Mouse (Mus musculus): ENCODE data around the gene Grap2. TPM values are rescaled to one million over a fixed set of nuclear protein-coding genes. Genes with fewer than 3 reads are reported as not detected.
"Not testable (repeated sequence)": the region's sequence is repeated elsewhere in the genome, so short reads cannot be mapped to it uniquely, and the experiment has no call there.

Grap2 gene
- polyA plus RNA-seq, 1 experiment: under 0.01 TPM

DNA sequence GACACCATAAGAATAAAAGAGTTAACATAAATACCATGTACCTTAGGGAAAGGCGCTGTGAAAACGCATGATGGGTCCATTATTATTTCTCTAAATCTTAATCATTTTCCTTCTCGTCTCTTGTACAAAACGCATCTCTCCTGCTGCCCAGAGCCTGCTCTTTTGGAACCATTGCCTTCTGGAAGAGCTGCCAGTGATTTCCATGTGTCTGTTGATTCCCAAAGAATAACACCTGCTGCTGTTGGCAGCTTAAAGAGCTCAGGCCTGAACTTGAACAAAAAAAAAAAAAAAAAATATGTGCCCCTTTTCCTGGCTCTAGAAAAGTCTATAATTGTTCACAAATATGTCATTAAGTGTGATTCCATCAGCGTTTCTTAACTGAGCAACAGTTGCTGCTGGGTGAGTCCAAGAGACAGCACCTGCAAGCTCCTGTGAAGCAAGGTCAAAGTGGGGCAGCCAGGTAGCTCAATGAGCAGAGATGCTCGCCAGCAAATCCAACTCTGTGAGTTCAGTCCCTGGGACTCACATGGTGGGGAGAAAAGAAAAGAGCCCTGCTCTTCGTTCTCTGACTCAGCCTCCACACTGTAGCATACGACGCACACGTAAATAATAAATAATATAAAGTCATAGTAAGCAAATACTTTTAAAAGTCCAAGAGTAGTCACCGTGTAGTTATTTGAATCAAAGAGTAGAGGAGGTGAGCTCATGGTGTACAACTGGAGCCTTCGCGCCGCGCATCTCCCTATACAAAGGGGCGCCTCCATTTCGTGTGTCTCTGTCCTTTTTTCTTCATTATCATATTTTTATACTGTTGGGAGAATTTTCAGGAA, 2.0 kb downstream of the Grap2 start:
- Histone ChIP-seq H3K79me3 (ENCODE audit: low read depth) (no peaks in the 10 kb centered on the region), H3K4me3 (ENCODE audit: insufficient read depth, poor library complexity, severe bottlenecking) (no peak overlapping the region), H3K79me2 (ENCODE audit: control insufficient read depth, insufficient read depth) (no peaks in the 10 kb centered on the region), H3ac (ENCODE audit: control insufficient read depth, insufficient read length, low read depth) (no peak overlapping the region), H3K36me3 (ENCODE audit: control insufficient read depth, insufficient read depth) (no peaks in the 10 kb centered on the region), H3K27me3 (ENCODE audit: control insufficient read depth, insufficient read depth, insufficient read length) (peaks cover 10% of the 10 kb centered on the region)
- TF ChIP-seq CTCF (IDR thresholded peaks at IDR 0.05; ENCODE audit: control insufficient read depth, insufficient read depth, insufficient read length): no peak

DNA sequence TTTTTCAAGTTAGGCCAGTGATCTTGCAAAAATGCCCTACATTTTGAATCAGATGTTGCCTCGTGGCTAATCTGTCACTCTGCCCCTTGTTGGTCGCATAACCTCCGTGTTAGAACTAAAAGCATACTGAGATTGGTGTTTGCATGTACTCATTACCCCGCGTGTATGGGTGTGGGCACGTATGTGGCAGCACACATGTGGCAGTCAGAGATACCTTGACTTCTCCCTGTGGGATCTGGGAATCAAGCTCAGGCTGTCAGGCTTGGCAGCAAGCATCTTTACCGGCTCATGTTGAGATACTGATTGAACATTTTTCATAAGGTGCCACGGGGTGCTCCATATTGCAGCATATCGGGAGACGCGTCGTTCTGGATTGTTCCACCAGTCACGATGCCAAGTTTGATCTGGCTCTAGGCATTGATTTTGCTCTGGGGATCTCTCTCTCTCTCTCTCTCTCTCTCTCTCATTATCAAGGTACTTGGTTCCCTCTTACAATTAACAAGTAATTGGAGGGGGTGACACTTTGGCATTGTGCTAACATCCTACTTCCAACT, 3.5 kb downstream of the Grap2 start:
- Histone ChIP-seq H3ac (ENCODE audit: control insufficient read depth, insufficient read length, low read depth) (no peak overlapping the region), H3K79me2 (ENCODE audit: control insufficient read depth, insufficient read depth) (no peaks in the 10 kb centered on the region), H3K4me3 (ENCODE audit: insufficient read depth, poor library complexity, severe bottlenecking) (no peak overlapping the region), H3K36me3 (ENCODE audit: control insufficient read depth, insufficient read depth) (no peaks in the 10 kb centered on the region), H3K79me3 (ENCODE audit: low read depth) (no peaks in the 10 kb centered on the region), H3K27me3 (ENCODE audit: control insufficient read depth, insufficient read depth, insufficient read length) (peaks cover 10% of the 10 kb centered on the region)
- TF ChIP-seq CTCF (IDR thresholded peaks at IDR 0.05; ENCODE audit: control insufficient read depth, insufficient read depth, insufficient read length) (no peak), MAX (IDR thresholded peaks at IDR 0.05) (no peak), MYOD1 (IDR thresholded peaks at IDR 0.05; ENCODE audit: control insufficient read depth, insufficient read length, low read depth) (no peak), CEBPB (IDR thresholded peaks at IDR 0.05; ENCODE audit: low read depth) (no peak), MYOG (IDR thresholded peaks at IDR 0.05; ENCODE audit: control insufficient read depth, extremely low read depth, insufficient read length) (no peak), FOSL1 (IDR thresholded peaks at IDR 0.05; ENCODE audit: insufficient read depth, low read length, poor library complexity, severe bottlenecking) (no peak), USF1 (IDR thresholded peaks at IDR 0.05; ENCODE audit: low read depth) (no peak)

DNA sequence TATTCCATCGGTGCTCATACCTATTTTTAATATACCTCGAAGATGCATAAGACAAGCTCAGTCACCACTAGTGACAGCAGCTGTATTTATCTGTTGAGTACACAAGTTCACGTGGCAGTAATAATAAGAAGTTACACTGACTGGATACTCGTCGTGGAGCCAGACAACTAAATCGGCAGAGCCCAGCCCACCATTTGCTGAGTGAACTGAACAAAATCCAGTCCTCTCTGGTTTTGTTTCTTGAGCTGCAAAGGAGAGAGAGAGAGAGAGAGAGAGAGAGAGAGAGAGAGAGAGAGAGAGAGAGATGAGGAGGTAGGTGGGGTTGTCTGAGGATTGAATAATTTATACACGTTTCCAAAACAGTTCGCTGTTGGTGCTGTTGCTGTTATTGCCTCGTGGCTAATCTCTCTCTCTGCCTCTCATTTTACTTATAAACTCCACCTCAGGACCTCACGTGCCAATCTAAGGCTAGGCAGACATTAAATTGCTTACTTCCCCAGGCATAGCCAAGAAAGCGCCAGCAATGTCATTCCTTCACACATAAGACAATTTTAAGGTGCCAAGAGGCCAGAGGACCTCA, 4.1 kb downstream of the Grap2 start:
- H3K27me3 ChIP-seq (ENCODE audit: control insufficient read depth, insufficient read depth, insufficient read length): peaks cover 10% of the 10 kb centered on the region
- no peak overlapping the region for H3K4me3 ChIP-seq (ENCODE audit: insufficient read depth, poor library complexity, severe bottlenecking)
- no peaks in the 10 kb centered on the region for H3K36me3 ChIP-seq (ENCODE audit: control insufficient read depth, insufficient read depth)
- H3K79me3 ChIP-seq (ENCODE audit: low read depth): no peaks in the 10 kb centered on the region
- H3ac ChIP-seq (ENCODE audit: control insufficient read depth, insufficient read length, low read depth): no peak overlapping the region
- H3K79me2 ChIP-seq (ENCODE audit: control insufficient read depth, insufficient read depth): no peaks in the 10 kb centered on the region
- TF ChIP-seq USF1 (IDR thresholded peaks at IDR 0.05; ENCODE audit: low read depth): no peak
- TF ChIP-seq MAX (IDR thresholded peaks at IDR 0.05): no peak
- TF ChIP-seq MYOG (IDR thresholded peaks at IDR 0.05; ENCODE audit: control insufficient read depth, extremely low read depth, insufficient read length): no peak
- TF ChIP-seq CEBPB (IDR thresholded peaks at IDR 0.05; ENCODE audit: low read depth): no peak
- TF ChIP-seq FOSL1 (IDR thresholded peaks at IDR 0.05; ENCODE audit: insufficient read depth, low read length, poor library complexity, severe bottlenecking): no peak
- no peak for TF ChIP-seq MYOD1 (IDR thresholded peaks at IDR 0.05; ENCODE audit: control insufficient read depth, insufficient read length, low read depth)
- no peak for TF ChIP-seq CTCF (IDR thresholded peaks at IDR 0.05; ENCODE audit: control insufficient read depth, insufficient read depth, insufficient read length)

DNA sequence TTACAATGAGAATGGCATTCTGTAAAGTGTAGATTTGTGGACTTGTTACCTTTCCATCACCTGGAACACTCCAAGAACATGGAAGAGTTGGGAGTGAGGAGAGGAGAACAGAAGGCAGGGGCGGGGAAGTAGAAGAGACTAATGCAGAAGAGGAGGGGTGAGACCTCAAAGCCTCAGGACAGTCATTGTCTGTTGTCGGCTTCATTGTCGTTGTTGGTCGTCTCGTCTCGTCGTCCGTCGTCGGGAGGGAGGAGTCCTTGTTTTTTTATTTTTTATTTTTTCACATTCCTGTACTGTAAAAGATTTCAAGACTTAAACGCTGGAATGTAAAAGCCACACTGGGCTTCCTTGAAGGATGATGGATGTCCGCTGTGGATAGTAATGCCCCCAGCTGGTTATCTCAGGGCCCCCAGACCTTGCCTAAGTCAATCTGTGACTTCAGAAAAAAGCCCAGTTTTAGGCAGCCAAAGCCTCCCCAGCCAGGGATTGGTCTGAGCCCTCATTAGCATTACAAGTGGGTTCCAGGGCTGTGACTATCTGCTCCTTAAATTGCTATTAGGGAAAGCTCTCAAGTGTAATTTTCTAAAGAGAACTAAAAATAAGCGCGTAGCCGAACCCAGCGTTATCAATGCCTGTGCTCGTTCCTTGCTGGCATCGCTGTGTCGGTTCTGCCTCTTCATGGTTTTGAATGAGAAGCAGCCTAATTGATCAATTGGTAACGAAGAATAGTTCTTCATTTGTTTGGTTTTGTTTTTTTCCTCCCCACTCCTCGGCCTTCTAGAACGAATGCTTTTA, 5.0 kb downstream of the Grap2 start:
- Histone ChIP-seq H3K79me2 (ENCODE audit: control insufficient read depth, insufficient read depth) (no peaks in the 10 kb centered on the region), H3K4me3 (ENCODE audit: insufficient read depth, poor library complexity, severe bottlenecking) (no peak overlapping the region), H3K79me3 (ENCODE audit: low read depth) (no peaks in the 10 kb centered on the region), H3K36me3 (ENCODE audit: control insufficient read depth, insufficient read depth) (no peaks in the 10 kb centered on the region), H3K27me3 (ENCODE audit: control insufficient read depth, insufficient read depth, insufficient read length) (peaks cover 8% of the 10 kb centered on the region), H3ac (ENCODE audit: control insufficient read depth, insufficient read length, low read depth) (no peak overlapping the region)
- TF ChIP-seq MYOD1 (IDR thresholded peaks at IDR 0.05; ENCODE audit: control insufficient read depth, insufficient read length, low read depth) (no peak), USF1 (IDR thresholded peaks at IDR 0.05; ENCODE audit: low read depth) (no peak), FOSL1 (IDR thresholded peaks at IDR 0.05; ENCODE audit: insufficient read depth, low read length, poor library complexity, severe bottlenecking) (no peak), MAX (IDR thresholded peaks at IDR 0.05) (no peak)

DNA sequence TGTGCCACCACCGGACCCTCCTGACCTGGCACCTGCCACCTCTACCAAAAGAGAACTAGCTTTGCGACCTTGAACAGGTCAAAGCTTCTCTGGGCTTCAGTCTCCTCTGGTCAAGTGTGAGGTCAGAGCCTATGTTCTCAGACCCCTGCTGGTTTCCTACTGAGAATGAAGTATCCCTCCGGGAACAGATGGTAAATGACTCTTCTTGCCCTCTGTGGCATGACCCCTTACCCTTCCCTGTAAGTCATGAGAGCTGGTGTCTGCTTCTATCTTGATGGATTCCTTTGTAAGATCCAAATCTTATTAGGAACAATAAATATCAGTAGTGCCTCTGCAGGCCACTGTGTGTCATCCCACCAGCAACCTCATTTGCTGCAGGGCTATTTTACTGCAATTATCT, 6.7 kb downstream of the Grap2 start:
- TF ChIP-seq MAX (IDR thresholded peaks at IDR 0.05): no peak
- TF ChIP-seq CEBPB (IDR thresholded peaks at IDR 0.05; ENCODE audit: low read depth): no peak
- TF ChIP-seq USF1 (IDR thresholded peaks at IDR 0.05; ENCODE audit: low read depth): no peak
- no peak for TF ChIP-seq MYOG (IDR thresholded peaks at IDR 0.05; ENCODE audit: control insufficient read depth, extremely low read depth, insufficient read length)
- no peak for TF ChIP-seq CTCF (IDR thresholded peaks at IDR 0.05; ENCODE audit: control insufficient read depth, insufficient read depth, insufficient read length)
- TF ChIP-seq MYOD1 (IDR thresholded peaks at IDR 0.05; ENCODE audit: control insufficient read depth, insufficient read length, low read depth): no peak
- no peak for TF ChIP-seq FOSL1 (IDR thresholded peaks at IDR 0.05; ENCODE audit: insufficient read depth, low read length, poor library complexity, severe bottlenecking)
- Histone ChIP-seq H3ac (ENCODE audit: control insufficient read depth, insufficient read length, low read depth) (no peak overlapping the region), H3K79me2 (ENCODE audit: control insufficient read depth, insufficient read depth) (no peaks in the 10 kb centered on the region), H3K79me3 (ENCODE audit: low read depth) (no peaks in the 10 kb centered on the region), H3K36me3 (ENCODE audit: control insufficient read depth, insufficient read depth) (no peaks in the 10 kb centered on the region), H3K27me3 (ENCODE audit: control insufficient read depth, insufficient read depth, insufficient read length) (peaks cover 5% of the 10 kb centered on the region), H3K4me3 (ENCODE audit: insufficient read depth, poor library complexity, severe bottlenecking) (no peak overlapping the region)

DNA sequence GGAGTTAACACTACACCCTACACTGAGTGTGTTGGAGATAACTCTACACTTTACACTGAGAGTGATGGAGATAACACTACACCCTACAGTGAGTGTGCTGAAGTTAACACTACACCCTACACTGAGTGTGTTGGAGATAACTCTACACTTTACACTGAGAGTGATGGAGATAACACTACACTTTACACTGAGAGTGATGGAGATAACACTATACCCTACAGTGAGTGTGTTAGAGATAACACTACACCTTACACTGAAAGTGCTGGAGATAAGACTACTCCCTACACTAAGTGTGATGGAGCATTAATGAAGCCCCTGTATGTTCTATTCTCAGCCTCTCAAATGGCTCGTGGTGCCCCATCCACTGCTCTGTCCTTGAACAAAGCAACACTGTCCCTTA, 8.2 kb downstream of the Grap2 start:
- H3K27me3 ChIP-seq (ENCODE audit: control insufficient read depth, insufficient read depth, insufficient read length); H3K79me2 ChIP-seq (ENCODE audit: control insufficient read depth, insufficient read depth); H3K79me3 ChIP-seq (ENCODE audit: low read depth); H3K36me3 ChIP-seq (ENCODE audit: control insufficient read depth, insufficient read depth); H3ac ChIP-seq (ENCODE audit: control insufficient read depth, insufficient read length, low read depth); H3K4me3 ChIP-seq (ENCODE audit: insufficient read depth, poor library complexity, severe bottlenecking): not testable (repeated sequence)
